Mouse (Mus musculus) forebrain, postnatal 0 days (tissue): ENCODE results near the gene C130074G19Rik. TPM values are rescaled to one million over a fixed set of nuclear protein-coding genes. Genes with fewer than 3 reads are reported as not detected.
A peak's percentile ranks its signal among the peaks of the same experiment; 100 is the strongest.

Source experiments
- ATAC-seq: fragments of 200-750 bp; cut with Nextera tagmentation; 2 replicates; pipeline ENCODE4 v1.8.0; 2017; ENCODE audit warnings: mild to moderate bottlenecking, moderate library complexity
- DNase-seq: peaks from one replicate; pipeline ENCODE4 v3.0.0-alpha.2; 2015
- H3K27ac ChIP-seq: fragments of 300-500 bp; sonication (generic); 2 replicates; pipeline ENCODE4 v1.5.1; 2014; ENCODE audit warnings: low read depth, mild to moderate bottlenecking, antibody characterized with exemption, low read length, moderate library complexity, mixed read lengths
- H3K27me3 ChIP-seq: fragments of 300-500 bp; sonication (generic); 2 replicates; pipeline ENCODE4 v1.6.1; 2014; ENCODE audit warnings: mild to moderate bottlenecking, low read length, mixed read lengths; ENCODE audit not compliant: insufficient read depth
- H3K36me3 ChIP-seq: fragments of 300-500 bp; sonication (generic); 2 replicates; pipeline ENCODE4 v1.6.1; 2014; ENCODE audit warnings: mild to moderate bottlenecking, moderate library complexity; ENCODE audit not compliant: insufficient read depth
- H3K4me1 ChIP-seq: fragments of 300-500 bp; sonication (generic); 2 replicates; pipeline ENCODE4 v1.6.1; 2014; ENCODE audit warnings: antibody characterized with exemption; ENCODE audit not compliant: insufficient read depth
- H3K4me2 ChIP-seq: fragments of 300-500 bp; sonication (generic); 2 replicates; pipeline ENCODE4 v1.6.1; 2014; ENCODE audit warnings: low read depth, mild to moderate bottlenecking, moderate library complexity
- H3K4me3 ChIP-seq: fragments of 300-500 bp; sonication (generic); 2 replicates; pipeline ENCODE4 v1.5.1; 2014; ENCODE audit warnings: low read depth, low read length, mixed read lengths
- H3K9ac ChIP-seq: fragments of 300-500 bp; sonication (generic); 2 replicates; pipeline ENCODE4 v1.6.1; 2014; ENCODE audit warnings: mild to moderate bottlenecking
- H3K9me3 ChIP-seq: fragments of 300-500 bp; sonication (generic); 2 replicates; pipeline ENCODE4 v1.6.1; 2016; ENCODE audit warnings: low read length
- CTCF ChIP-seq: sonication (generic); IDR thresholded peaks from 2 replicates; pipeline ENCODE4 v1.5.1; 2016; ENCODE audit warnings: antibody characterized with exemption, control low read depth, low read depth
- whole genome bisulfite sequencing: fragments of 180-500 bp; shearing (Covaris S2); extraction: QIAGEN DNeasy Blood & Tissue Kit; methylation state at CpG from one replicate; pipeline ENCODE4 v1.1.7; 2014; 5-methylcytosine and 5-hydroxymethylcytosine counted together
- polyA plus RNA-seq: library from polyadenylated mRNA; unstranded; fragments of >200 nt; fragmentation: Nextera tagmentation; extraction: Ambion mirVana; gene quantifications from 2 replicates; pipeline ENCODE4 v1.2.1, GENCODE M21; 2015
- total RNA-seq: library from RNA; depleted of rRNA; stranded (reverse); fragments of >200 nt; gene quantifications from 2 replicates; pipeline ENCODE4 v1.2.3, GENCODE M21; 2014

C130074G19Rik gene
- total and polyA plus RNA-seq, 2 experiments from 2014 or later = 0.94 to 10.7 TPM

- Histone ChIP-seq H3K4me3 (peak overlapping the region; percentile 76), H3K4me1 (peaks cover 6% of the 10 kb centered on the region; the same call in 1 of the 2 replicates), H3K9me3 (no peaks in the 10 kb centered on the region), H3K27me3 (no peaks in the 10 kb centered on the region; the same call in 1 of the 2 replicates), H3K9ac (peak overlapping the region; percentile 67), H3K27ac (peak overlapping the region; percentile 54; the same call in 1 of the 2 replicates), H3K36me3 (no peaks in the 10 kb centered on the region), H3K4me2 (peak overlapping the region; percentile 78)
- no peak for TF ChIP-seq CTCF
- ATAC-seq (no peak), DNase-seq (no peak)
- 21% methylated on average over 15 of the region's 15 CpGs for WGBS
These were observed 38.5 kb downstream of the C130074G19Rik start for GRCm38 (mm10) chr1:184844326-184845066.

GRCm38 (mm10) chr1:184837649-184838048 is 45.4 kb downstream of the C130074G19Rik start:
- peaks cover 12% of the 10 kb centered on the region; the same call in 1 of the 2 replicates for H3K36me3 ChIP-seq
- ATAC-seq = no peak
- no peaks in the 10 kb centered on the region for H3K27me3 ChIP-seq
- H3K4me1 ChIP-seq = no peaks in the 10 kb centered on the region
- no peak overlapping the region for H3K27ac ChIP-seq
- WGBS = 97% methylated on average over 4 of the region's 4 CpGs
- H3K4me2 ChIP-seq = no peak overlapping the region
- no peaks in the 10 kb centered on the region for H3K9me3 ChIP-seq
- no peak for DNase-seq
- no peak for TF ChIP-seq CTCF
- no peak overlapping the region for H3K4me3 ChIP-seq
- no peak overlapping the region for H3K9ac ChIP-seq

GRCm38 (mm10) chr1:184836350-184836749 is 46.7 kb downstream of the C130074G19Rik start:
- 78% methylated on average over 5 of the region's 5 CpGs for WGBS

GRCm38 (mm10) chr1:184833499-184833898 is 49.5 kb downstream of the C130074G19Rik start:
- WGBS = 93% methylated on average over 7 of the region's 7 CpGs

More at GRCm38 (mm10) chr1:184836350-184836749, 46.7 kb downstream of the C130074G19Rik start:
- no peak for TF ChIP-seq CTCF
- Histone ChIP-seq H3K27me3 (no peaks in the 10 kb centered on the region), H3K4me3 (no peak overlapping the region), H3K9ac (no peak overlapping the region), H3K4me1 (no peaks in the 10 kb centered on the region), H3K27ac (no peak overlapping the region), H3K4me2 (no peak overlapping the region), H3K9me3 (no peaks in the 10 kb centered on the region), H3K36me3 (peaks cover 25% of the 10 kb centered on the region; the same call in 1 of the 2 replicates)
- DNase-seq (no peak), ATAC-seq (no peak)

GRCm38 (mm10) chr1:184832211-184832610 is 50.8 kb downstream of the C130074G19Rik start:
- H3K36me3 ChIP-seq = peaks cover 25% of the 10 kb centered on the region; the same call in 1 of the 2 replicates
- no peaks in the 10 kb centered on the region for H3K27me3 ChIP-seq
- no peak overlapping the region for H3K27ac ChIP-seq
- no peaks in the 10 kb centered on the region for H3K4me1 ChIP-seq
- no peak overlapping the region for H3K9ac ChIP-seq
- no peak for DNase-seq
- TF ChIP-seq CTCF = peak; percentile 39
- no peak overlapping the region for H3K4me3 ChIP-seq
- no peak for ATAC-seq
- H3K9me3 ChIP-seq = no peaks in the 10 kb centered on the region
- H3K4me2 ChIP-seq = no peak overlapping the region
- 86% methylated on average over 10 of the region's 10 CpGs for WGBS

More at GRCm38 (mm10) chr1:184833499-184833898, 49.5 kb downstream of the C130074G19Rik start:
- DNase-seq (no peak), ATAC-seq (no peak)
- Histone ChIP-seq H3K27me3 (no peaks in the 10 kb centered on the region), H3K27ac (no peak overlapping the region), H3K36me3 (peaks cover 25% of the 10 kb centered on the region; the same call in 1 of the 2 replicates), H3K4me3 (no peak overlapping the region), H3K9ac (no peak overlapping the region), H3K4me2 (no peak overlapping the region), H3K4me1 (no peaks in the 10 kb centered on the region), H3K9me3 (no peaks in the 10 kb centered on the region)
- TF ChIP-seq CTCF = no peak

DNA sequence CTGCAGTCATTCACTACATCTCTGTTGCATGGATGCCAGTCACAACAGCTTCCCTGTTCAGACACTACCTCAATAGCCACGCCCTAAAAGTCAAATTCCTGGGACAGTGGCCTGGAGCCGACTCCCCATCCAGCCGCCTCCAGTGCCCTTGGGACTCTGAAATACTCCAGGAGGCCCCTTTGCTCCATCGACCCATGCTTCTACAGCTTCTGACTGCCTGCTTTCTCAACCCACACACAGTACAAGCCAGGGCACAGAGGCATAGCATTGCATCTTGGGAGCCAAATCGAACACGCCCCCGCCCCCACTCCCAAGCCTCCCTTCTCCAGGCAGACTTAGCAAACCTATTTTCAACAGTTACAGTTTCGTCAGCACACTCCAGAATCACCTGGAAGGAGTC is 53.1 kb downstream of the C130074G19Rik start:
- H3K27me3 ChIP-seq = no peaks in the 10 kb centered on the region
- H3K4me3 ChIP-seq = no peak overlapping the region
- ATAC-seq = no peak
- no peak overlapping the region for H3K27ac ChIP-seq
- H3K9ac ChIP-seq = no peak overlapping the region
- no peak for TF ChIP-seq CTCF
- no peak for DNase-seq
- no peak overlapping the region for H3K4me2 ChIP-seq
- peaks cover 21% of the 10 kb centered on the region; the same call in 1 of the 2 replicates for H3K36me3 ChIP-seq
- no peaks in the 10 kb centered on the region for H3K4me1 ChIP-seq
- no peaks in the 10 kb centered on the region for H3K9me3 ChIP-seq
- 85% methylated on average over 8 of the region's 8 CpGs for WGBS

- peaks cover 8% of the 10 kb centered on the region; the same call in 1 of the 2 replicates for H3K36me3 ChIP-seq
- no peak overlapping the region for H3K27ac ChIP-seq
- no peak for TF ChIP-seq CTCF
- no peak overlapping the region for H3K4me3 ChIP-seq
- H3K9me3 ChIP-seq = no peaks in the 10 kb centered on the region
- H3K4me2 ChIP-seq = peak overlapping the region; percentile 26
- H3K4me1 ChIP-seq = no peaks in the 10 kb centered on the region
- 26% methylated on average over 23 of the region's 23 CpGs for WGBS
- no peak overlapping the region for H3K9ac ChIP-seq
- ATAC-seq (no peak), DNase-seq (no peak)
- H3K27me3 ChIP-seq = no peaks in the 10 kb centered on the region
These were observed 55.8 kb downstream of the C130074G19Rik start for GRCm38 (mm10) chr1:184827175-184827701.
